Mouse (Mus musculus) frontal cortex, postnatal 25 days (tissue): ENCODE results near the gene Atp23.
"Not testable (repeated sequence)": the region's sequence is repeated elsewhere in the genome, so short reads cannot be mapped to it uniquely, and the experiment has no call there.

Source experiments
- DNase-seq, 2 experiments: peaks; one replicate each; pipeline ENCODE4 v3.0.0; 2022; ENCODE audit warnings: low spot score in 2 of 2

Gene Atp23

DNA sequence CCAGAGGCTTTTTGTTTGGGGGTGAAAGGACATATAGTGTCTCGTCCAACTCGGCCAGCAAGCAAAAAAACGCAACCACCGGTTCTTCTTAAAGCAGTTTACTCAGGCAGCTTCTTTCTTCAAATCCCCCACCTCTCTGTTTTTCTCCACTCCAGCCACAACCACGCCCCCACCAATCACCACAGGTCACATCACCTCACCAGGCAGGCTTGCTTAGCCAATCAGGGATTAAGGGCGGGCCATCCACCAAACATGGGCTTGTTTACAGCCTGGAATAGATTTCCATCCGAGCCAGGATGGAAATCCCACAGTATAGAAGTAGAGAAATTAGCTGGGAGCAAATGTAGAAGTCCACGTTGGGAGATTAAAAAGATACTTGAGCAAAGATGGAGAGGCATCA, 74.9 kb downstream of the Atp23 start:
- not testable (repeated sequence) for DNase-seq

DNA sequence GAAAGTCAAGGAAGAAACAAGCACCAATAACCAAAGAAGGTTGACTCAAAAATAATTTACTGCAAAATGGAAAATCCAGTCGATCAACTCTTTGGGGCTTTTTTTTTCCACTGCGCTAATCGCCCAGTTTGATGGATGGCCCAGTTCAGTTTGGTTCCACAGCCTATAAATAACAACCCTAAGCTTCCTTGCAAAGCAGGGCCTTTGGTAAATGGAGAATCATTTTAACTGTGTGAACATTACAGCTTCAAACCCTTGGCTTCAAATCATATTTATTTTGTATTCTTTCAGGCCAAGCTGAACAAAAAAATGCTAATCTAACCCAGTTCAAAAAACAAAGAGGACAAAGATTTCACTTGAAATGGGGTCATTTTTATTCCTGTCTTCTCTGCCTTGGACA, 78.7 kb downstream of the Atp23 start:
- no peak for DNase-seq
